Mouse (Mus musculus) liver, postnatal 0 days (tissue): Measurements from ENCODE around the gene Evi2a.

Experiments
- CTCF ChIP-seq: sonication (generic); IDR thresholded peaks from 2 replicates; pipeline ENCODE4 v1.5.1; 2016; ENCODE audit warnings: antibody characterized with exemption, low read depth
- EP300 ChIP-seq: IDR thresholded peaks from 2 replicates; pipeline ENCODE4 v1.6.1; 2016; ENCODE audit warnings: antibody characterized with exemption, low read depth, mild to moderate bottlenecking

- no peak for TF ChIP-seq CTCF
- peak; percentile 32; the same call in 1 of the 2 replicates for TF ChIP-seq EP300
These were observed 30.1 kb upstream of the Evi2a start for GRCm38 (mm10) chr11:79560536-79560935.
